Mouse (Mus musculus): ENCODE data around the gene Lrp8. TPM values are rescaled to one million over a fixed set of nuclear protein-coding genes. Genes with fewer than 3 reads are reported as not detected.

Gene Lrp8
- 100 to 1,000 TPM in 1 of 2 experiments, 10 to 100 TPM in 1; 93.2 to 123 TPM for total RNA-seq (2021)
- long read RNA-seq, experiment 1, full-length matches to known transcripts, result 24 of 118 reads
- long read RNA-seq, experiment 1, partial matches to known transcripts, result 12 of 118 reads
- long read RNA-seq, experiment 1, other reads (novel, unspliced or antisense), result 82 of 118 reads
- long read RNA-seq, experiment 2, full-length matches to known transcripts, result 21 of 112 reads
- long read RNA-seq, experiment 2, partial matches to known transcripts, result 20 of 112 reads
- long read RNA-seq, experiment 2, other reads (novel, unspliced or antisense), result 71 of 112 reads

GRCm38 (mm10) chr4:107802185-107802449, at the start of gene Lrp8:
TSS of gene Lrp8 (plus strand) at chr4:107802261.
- H3K4me3 ChIP-seq, result peak within 1 kb of the TSS; percentile 86
- TF ChIP-seq CTCF (IDR thresholded peaks at IDR 0.05), result no peak
- intact Hi-C loops (cut with DNase I), result loop anchor here (2.0 to 5.0 kb wide), 4 partner anchors 15 to 85 kb away; partner anchors contain the start of gene 0610037L13Rik
- no peak for DNase-seq (ENCODE audit: extremely low spot score in 1 of 2, low spot score in 2 of 2)
- H3K27ac ChIP-seq, result peak within 1 kb of the TSS; percentile 95

- intact Hi-C loops (cut with DNase I), result no loop called here
- no peak for TF ChIP-seq CTCF (IDR thresholded peaks at IDR 0.05)
- no peak for DNase-seq (ENCODE audit: extremely low spot score in 1 of 2, low spot score in 2 of 2)
Measured at GRCm38 (mm10) chr4:107756222-107756621, 45.8 kb upstream of the Lrp8 start.

GRCm38 (mm10) chr4:107757487-107758470, 44.3 kb upstream of the Lrp8 start:
- DNase-seq (ENCODE audit: extremely low spot score in 1 of 2, low spot score in 2 of 2), result no peak
- Histone ChIP-seq H3K4me3 (no peak overlapping the region), H3K27ac (no peak overlapping the region)
- intact Hi-C loops (cut with DNase I), result no loop called here
- no peak for TF ChIP-seq CTCF (IDR thresholded peaks at IDR 0.05)

More at GRCm38 (mm10) chr4:107756222-107756621, 45.8 kb upstream of the Lrp8 start:
- no peak overlapping the region for H3K27ac ChIP-seq
- H3K4me3 ChIP-seq, result no peak overlapping the region

DNA sequence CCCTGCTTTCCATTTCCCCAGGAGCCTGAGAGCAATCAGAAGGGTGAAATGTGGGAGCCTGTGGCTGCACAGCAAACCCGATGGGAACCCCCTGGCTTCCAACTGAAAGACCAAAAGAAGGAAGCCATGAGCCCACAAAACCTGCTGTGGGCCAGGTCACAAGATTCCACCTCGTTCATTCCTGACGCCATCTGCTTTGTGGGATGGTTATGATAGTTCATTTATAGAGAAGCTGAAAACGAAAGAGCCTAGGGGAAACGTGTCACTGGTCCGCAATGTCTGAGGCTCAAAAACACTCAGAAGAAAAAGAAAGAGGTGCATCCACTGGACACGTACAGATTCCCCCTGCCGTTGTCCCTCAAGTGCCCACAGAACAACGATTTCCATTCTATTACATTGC, 43.1 kb upstream of the Lrp8 start:
- H3K27ac ChIP-seq, result no peak overlapping the region
- no peak overlapping the region for H3K4me3 ChIP-seq
- TF ChIP-seq CTCF (IDR thresholded peaks at IDR 0.05), result no peak
- intact Hi-C loops (cut with DNase I), result no loop called here
- DNase-seq (ENCODE audit: extremely low spot score in 1 of 2, low spot score in 2 of 2), result no peak

- H3K4me3 ChIP-seq, result no peak overlapping the region
- TF ChIP-seq CTCF (IDR thresholded peaks at IDR 0.05), result no peak
- no peak for DNase-seq (ENCODE audit: extremely low spot score in 1 of 2, low spot score in 2 of 2)
- H3K27ac ChIP-seq, result no peak overlapping the region
- intact Hi-C loops (cut with DNase I), result no loop called here
Measured at GRCm38 (mm10) chr4:107763001-107763400, 39.1 kb upstream of the Lrp8 start.

DNA sequence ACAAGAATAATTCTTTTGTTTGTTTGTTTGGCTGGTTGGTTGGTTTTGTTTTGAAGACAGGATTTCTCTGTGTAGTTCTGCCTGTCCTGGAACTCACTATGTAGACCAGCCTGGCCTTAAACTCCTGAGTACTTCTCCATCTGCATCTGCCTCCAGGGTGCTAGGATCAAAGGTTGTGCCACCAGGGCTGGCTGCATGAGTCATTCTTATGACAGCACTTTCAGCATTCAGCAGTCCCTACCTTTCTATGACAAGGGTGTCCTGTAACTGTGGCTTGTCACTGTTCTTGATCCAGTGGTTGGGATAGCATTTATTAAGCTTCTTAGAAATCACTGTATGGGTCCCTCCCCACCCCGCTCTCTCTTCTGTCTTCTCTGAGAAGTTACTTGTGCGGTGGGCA, 38.5 kb upstream of the Lrp8 start:
- no peak overlapping the region for H3K4me3 ChIP-seq
- H3K27ac ChIP-seq, result no peak overlapping the region
- intact Hi-C loops (cut with DNase I), result no loop called here
- no peak for DNase-seq (ENCODE audit: extremely low spot score in 1 of 2, low spot score in 2 of 2)
- TF ChIP-seq CTCF (IDR thresholded peaks at IDR 0.05), result no peak

- no peak overlapping the region for H3K27ac ChIP-seq
- no peak for DNase-seq (ENCODE audit: extremely low spot score in 1 of 2, low spot score in 2 of 2)
- no peak for TF ChIP-seq CTCF (IDR thresholded peaks at IDR 0.05)
- H3K4me3 ChIP-seq, result no peak overlapping the region
- intact Hi-C loops (cut with DNase I), result no loop called here
Measured at GRCm38 (mm10) chr4:107765196-107765813, 36.8 kb upstream of the Lrp8 start.

DNA sequence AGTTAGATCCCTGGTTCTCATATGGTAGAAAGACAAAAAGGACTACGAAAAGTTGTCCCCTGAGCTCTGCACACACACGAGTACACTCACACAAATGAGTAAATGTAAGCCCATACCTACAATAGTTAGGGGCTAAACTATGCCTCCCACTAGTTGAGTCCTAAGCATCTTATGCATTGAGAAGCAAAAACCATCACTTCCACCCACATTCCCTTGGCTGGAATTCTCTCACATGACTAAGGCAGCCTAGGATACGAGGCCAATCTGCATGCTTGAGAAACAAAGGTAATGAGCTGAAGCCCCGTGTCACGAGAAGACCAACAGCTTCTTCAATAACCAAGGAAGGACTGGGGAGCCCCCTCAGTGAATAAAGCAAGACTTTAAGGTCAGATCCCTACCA, 35.9 kb upstream of the Lrp8 start:
- no peak for DNase-seq (ENCODE audit: extremely low spot score in 1 of 2, low spot score in 2 of 2)

GRCm38 (mm10) chr4:107772122-107772825, 29.8 kb upstream of the Lrp8 start:
- Histone ChIP-seq H3K4me3 (no peak overlapping the region), H3K27ac (no peak overlapping the region)
- no peak for TF ChIP-seq CTCF (IDR thresholded peaks at IDR 0.05)
- intact Hi-C loops (cut with DNase I), result no loop called here
- no peak for DNase-seq (ENCODE audit: extremely low spot score in 1 of 2, low spot score in 2 of 2)

More for the DNA sequence above, 35.9 kb upstream of the Lrp8 start:
- H3K4me3 ChIP-seq, result no peak overlapping the region
- no peak overlapping the region for H3K27ac ChIP-seq
- no peak for TF ChIP-seq CTCF (IDR thresholded peaks at IDR 0.05)
- intact Hi-C loops (cut with DNase I), result no loop called here

GRCm38 (mm10) chr4:107774868-107775267, 27.2 kb upstream of the Lrp8 start:
- H3K4me3 ChIP-seq, result no peak overlapping the region
- intact Hi-C loops (cut with DNase I), result no loop called here
- no peak for TF ChIP-seq CTCF (IDR thresholded peaks at IDR 0.05)
- DNase-seq (ENCODE audit: extremely low spot score in 1 of 2, low spot score in 2 of 2), result no peak
- H3K27ac ChIP-seq, result no peak overlapping the region

- Histone ChIP-seq H3K4me3 (no peak overlapping the region), H3K27ac (no peak overlapping the region)
- no peak for TF ChIP-seq CTCF (IDR thresholded peaks at IDR 0.05)
- intact Hi-C loops (cut with DNase I), result no loop called here
- DNase-seq (ENCODE audit: extremely low spot score in 1 of 2, low spot score in 2 of 2), result no peak
Measured at GRCm38 (mm10) chr4:107775672-107776071, 26.4 kb upstream of the Lrp8 start.

Measured in left cerebral cortex, adult 2 months (tissue).